Mouse (Mus musculus): ENCODE measurements around the gene Rassf4.

- TF ChIP-seq POLR2A (IDR thresholded peaks at IDR 0.05; ENCODE audit: insufficient read depth, low read depth, low read length), result no peak
- no peak for TF ChIP-seq EP300 (IDR thresholded peaks at IDR 0.05; ENCODE audit: insufficient read depth, low read depth, low read length)
Observed at GRCm38 (mm10) chr6:116664031-116664430, 9.7 kb downstream of the Rassf4 start.

Measured in heart, adult 2 months (tissue).